Mouse (Mus musculus) forebrain, postnatal 0 days (tissue): ENCODE data around the gene Senp6. TPM values are rescaled to one million over a fixed set of nuclear protein-coding genes. Genes with fewer than 3 reads are reported as not detected.
A peak's percentile ranks its signal among the peaks of the same experiment; 100 is the strongest.

Experiments used
- ATAC-seq: fragments of 200-750 bp; cut with Nextera tagmentation; 2 replicates; pipeline ENCODE4 v1.8.0; 2017; ENCODE audit warnings: mild to moderate bottlenecking, moderate library complexity
- DNase-seq: peaks from one replicate; pipeline ENCODE4 v3.0.0-alpha.2; 2015
- H3K27ac ChIP-seq: fragments of 300-500 bp; sonication (generic); 2 replicates; pipeline ENCODE4 v1.5.1; 2014; ENCODE audit warnings: low read depth, mild to moderate bottlenecking, antibody characterized with exemption, low read length, moderate library complexity, mixed read lengths
- H3K27me3 ChIP-seq: fragments of 300-500 bp; sonication (generic); 2 replicates; pipeline ENCODE4 v1.6.1; 2014; ENCODE audit warnings: mild to moderate bottlenecking, low read length, mixed read lengths; ENCODE audit not compliant: insufficient read depth
- H3K36me3 ChIP-seq: fragments of 300-500 bp; sonication (generic); 2 replicates; pipeline ENCODE4 v1.6.1; 2014; ENCODE audit warnings: mild to moderate bottlenecking, moderate library complexity; ENCODE audit not compliant: insufficient read depth
- H3K4me1 ChIP-seq: fragments of 300-500 bp; sonication (generic); 2 replicates; pipeline ENCODE4 v1.6.1; 2014; ENCODE audit warnings: antibody characterized with exemption; ENCODE audit not compliant: insufficient read depth
- H3K4me2 ChIP-seq: fragments of 300-500 bp; sonication (generic); 2 replicates; pipeline ENCODE4 v1.6.1; 2014; ENCODE audit warnings: low read depth, mild to moderate bottlenecking, moderate library complexity
- H3K4me3 ChIP-seq: fragments of 300-500 bp; sonication (generic); 2 replicates; pipeline ENCODE4 v1.5.1; 2014; ENCODE audit warnings: low read depth, low read length, mixed read lengths
- H3K9ac ChIP-seq: fragments of 300-500 bp; sonication (generic); 2 replicates; pipeline ENCODE4 v1.6.1; 2014; ENCODE audit warnings: mild to moderate bottlenecking
- H3K9me3 ChIP-seq: fragments of 300-500 bp; sonication (generic); 2 replicates; pipeline ENCODE4 v1.6.1; 2016; ENCODE audit warnings: low read length
- CTCF ChIP-seq: sonication (generic); IDR thresholded peaks from 2 replicates; pipeline ENCODE4 v1.5.1; 2016; ENCODE audit warnings: antibody characterized with exemption, control low read depth, low read depth
- WGBS: fragments of 180-500 bp; shearing (Covaris S2); extraction: QIAGEN DNeasy Blood & Tissue Kit; methylation state at CpG from one replicate; pipeline ENCODE4 v1.1.7; 2014; 5-methylcytosine and 5-hydroxymethylcytosine counted together
- polyA plus RNA-seq: library from polyadenylated mRNA; unstranded; fragments of >200 nt; fragmentation: Nextera tagmentation; extraction: Ambion mirVana; gene quantifications from 2 replicates; pipeline ENCODE4 v1.2.1, GENCODE M21; 2015
- total RNA-seq: library from RNA; depleted of rRNA; stranded (reverse); fragments of >200 nt; gene quantifications from 2 replicates; pipeline ENCODE4 v1.2.3, GENCODE M21; 2014

Senp6 gene
- total and polyA plus RNA-seq, 2 experiments from 2014 or later: 44.7 to 127 TPM

- Histone ChIP-seq H3K27me3 (no peaks in the 10 kb centered on the region), H3K36me3 (no peaks in the 10 kb centered on the region), H3K9me3 (no peaks in the 10 kb centered on the region), H3K4me1 (no peaks in the 10 kb centered on the region; the same call in 1 of the 2 replicates), H3K27ac (no peak overlapping the region), H3K4me3 (peak overlapping the region; percentile 82), H3K9ac (peak overlapping the region; percentile 74), H3K4me2 (peak overlapping the region; percentile 81)
- ATAC-seq (no peak), DNase-seq (no peak)
- TF ChIP-seq CTCF: no peak
- WGBS: 3% methylated on average over 13 of the region's 13 CpGs
These were observed 97.5 kb downstream of the Senp6 start for GRCm38 (mm10) chr9:80164191-80164590.

GRCm38 (mm10) chr9:80164611-80165474 lies 98.1 kb downstream of the Senp6 start, which contains the start of gene Myo6:
Gene Myo6 (plus strand): TSS chr9:80165031.
- WGBS: 1% methylated on average over 69 of the region's 69 CpGs
- TF ChIP-seq CTCF: no peak
- peak; percentile 97 for ATAC-seq
- peak; percentile 91 for DNase-seq
- Histone ChIP-seq H3K4me3 (peak within 1 kb of the TSS; percentile 82), H3K4me2 (peak within 1 kb of the TSS; percentile 81), H3K4me1 (no peaks in the 10 kb centered on the region; the same call in 1 of the 2 replicates), H3K27me3 (no peaks in the 10 kb centered on the region), H3K9ac (peak within 1 kb of the TSS; percentile 74), H3K36me3 (no peaks in the 10 kb centered on the region), H3K9me3 (no peaks in the 10 kb centered on the region), H3K27ac (peak within 1 kb of the TSS; percentile 71; the same call in 1 of the 2 replicates)

GRCm38 (mm10) chr9:80165690-80166089 lies 99.0 kb downstream of the Senp6 start:
- DNase-seq (no peak), ATAC-seq (no peak)
- no peaks in the 10 kb centered on the region for H3K9me3 ChIP-seq
- H3K4me1 ChIP-seq: no peaks in the 10 kb centered on the region; the same call in 1 of the 2 replicates
- H3K4me3 ChIP-seq: peak overlapping the region; percentile 82
- H3K27me3 ChIP-seq: no peaks in the 10 kb centered on the region
- H3K36me3 ChIP-seq: no peaks in the 10 kb centered on the region
- peak overlapping the region; percentile 81 for H3K4me2 ChIP-seq
- no peak overlapping the region for H3K27ac ChIP-seq
- no peak overlapping the region for H3K9ac ChIP-seq
- TF ChIP-seq CTCF: no peak
- 40% methylated on average over 9 of the region's 9 CpGs for WGBS

GRCm38 (mm10) chr9:80166425-80166824 lies 99.7 kb downstream of the Senp6 start:
- TF ChIP-seq CTCF: no peak
- Histone ChIP-seq H3K4me1 (no peaks in the 10 kb centered on the region; the same call in 1 of the 2 replicates), H3K4me2 (no peak overlapping the region), H3K4me3 (no peak overlapping the region), H3K9ac (no peak overlapping the region), H3K36me3 (no peaks in the 10 kb centered on the region), H3K9me3 (no peaks in the 10 kb centered on the region), H3K27me3 (no peaks in the 10 kb centered on the region), H3K27ac (no peak overlapping the region)
- ATAC-seq: no peak
- 86% methylated on average over 6 of the region's 6 CpGs for WGBS
- no peak for DNase-seq

- no peak overlapping the region for H3K9ac ChIP-seq
- H3K36me3 ChIP-seq: no peaks in the 10 kb centered on the region
- H3K4me2 ChIP-seq: no peak overlapping the region
- ATAC-seq: no peak
- 75% methylated on average over 4 of the region's 4 CpGs for WGBS
- DNase-seq: no peak
- no peaks in the 10 kb centered on the region for H3K9me3 ChIP-seq
- no peaks in the 10 kb centered on the region for H3K27me3 ChIP-seq
- H3K4me1 ChIP-seq: no peaks in the 10 kb centered on the region; the same call in 1 of the 2 replicates
- H3K4me3 ChIP-seq: no peak overlapping the region
- TF ChIP-seq CTCF: no peak
- H3K27ac ChIP-seq: no peak overlapping the region
These were observed 100.4 kb downstream of the Senp6 start for GRCm38 (mm10) chr9:80167089-80167488.

GRCm38 (mm10) chr9:80169551-80169950 lies 102.8 kb downstream of the Senp6 start:
- H3K27me3 ChIP-seq: no peaks in the 10 kb centered on the region
- no peaks in the 10 kb centered on the region for H3K9me3 ChIP-seq
- no peak overlapping the region for H3K4me2 ChIP-seq
- WGBS: 64% methylated on average over 9 of the region's 9 CpGs
- no peak for TF ChIP-seq CTCF
- no peak overlapping the region for H3K4me3 ChIP-seq
- H3K9ac ChIP-seq: no peak overlapping the region
- DNase-seq: no peak
- no peak overlapping the region for H3K27ac ChIP-seq
- no peaks in the 10 kb centered on the region for H3K4me1 ChIP-seq
- no peak for ATAC-seq
- H3K36me3 ChIP-seq: no peaks in the 10 kb centered on the region

- no peak for ATAC-seq
- H3K9ac ChIP-seq: no peak overlapping the region
- no peak overlapping the region for H3K27ac ChIP-seq
- no peak for TF ChIP-seq CTCF
- no peak for DNase-seq
- no peaks in the 10 kb centered on the region for H3K27me3 ChIP-seq
- no peak overlapping the region for H3K4me3 ChIP-seq
- no peaks in the 10 kb centered on the region for H3K36me3 ChIP-seq
- no peaks in the 10 kb centered on the region for H3K4me1 ChIP-seq
- H3K4me2 ChIP-seq: no peak overlapping the region
- H3K9me3 ChIP-seq: no peaks in the 10 kb centered on the region
These were observed 104.5 kb downstream of the Senp6 start for GRCm38 (mm10) chr9:80171241-80171640.
